Mouse (Mus musculus) layer of hippocampus, adult 8-10 months (tissue): ENCODE results near the gene Ccdc51. TPM values are rescaled to one million over a fixed set of nuclear protein-coding genes. Genes with fewer than 3 reads are reported as not detected.

Experiments
- DNase-seq, 2 experiments: peaks; one replicate each; pipeline ENCODE4 v3.0.0; 2022; ENCODE audit warnings: low spot score in 2 of 2
- total RNA-seq, 4 experiments: library from RNA; stranded (reverse); gene quantifications; 2 replicates each; pipeline ENCODE4 v1.2.4; 2022

Gene Ccdc51
- total RNA-seq, 4 experiments from 2014 or later: 7.8 to 9.2 (median 8.9) TPM

DNA sequence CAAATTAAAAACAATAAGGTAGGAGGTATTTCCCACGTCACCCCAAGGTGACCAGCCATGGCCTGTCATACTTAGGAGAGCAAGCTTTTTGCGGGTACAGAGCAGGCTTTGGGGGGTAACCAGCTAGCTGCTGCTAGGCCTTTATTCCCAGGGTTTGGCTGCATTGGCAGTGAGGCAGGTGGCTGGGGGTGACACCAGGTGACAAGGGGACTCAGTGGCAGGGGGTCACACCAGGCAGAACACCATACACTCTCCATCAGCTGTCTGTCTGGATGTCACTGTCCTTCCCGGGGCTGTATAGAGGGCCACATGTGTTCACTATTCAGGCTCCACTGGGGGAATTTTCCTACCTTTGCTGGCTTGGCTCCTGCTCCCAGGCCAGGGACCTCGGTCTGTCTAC is 25.4 kb upstream of the Ccdc51 start:
- DNase-seq: no peak

DNA sequence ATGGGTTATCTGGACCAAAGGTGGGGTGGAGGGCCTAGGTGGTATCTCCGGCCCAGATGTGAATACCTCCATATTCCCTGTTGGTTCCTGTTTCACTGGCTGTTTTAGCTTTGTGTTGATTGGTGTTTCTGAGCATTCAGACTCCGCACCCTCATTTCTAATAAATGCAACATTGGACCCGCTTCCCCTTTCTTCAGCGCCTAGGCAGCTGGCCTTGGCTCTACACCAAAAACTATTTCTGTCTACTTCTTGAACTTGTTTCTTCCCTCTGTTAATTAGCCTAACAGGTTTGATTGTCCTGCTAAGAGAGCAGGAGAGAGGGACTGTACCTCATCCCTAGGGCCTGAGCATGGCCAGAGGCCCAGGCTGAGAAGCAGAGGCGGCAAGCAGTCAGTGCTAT is 24.8 kb upstream of the Ccdc51 start:
- DNase-seq: no peak

DNA sequence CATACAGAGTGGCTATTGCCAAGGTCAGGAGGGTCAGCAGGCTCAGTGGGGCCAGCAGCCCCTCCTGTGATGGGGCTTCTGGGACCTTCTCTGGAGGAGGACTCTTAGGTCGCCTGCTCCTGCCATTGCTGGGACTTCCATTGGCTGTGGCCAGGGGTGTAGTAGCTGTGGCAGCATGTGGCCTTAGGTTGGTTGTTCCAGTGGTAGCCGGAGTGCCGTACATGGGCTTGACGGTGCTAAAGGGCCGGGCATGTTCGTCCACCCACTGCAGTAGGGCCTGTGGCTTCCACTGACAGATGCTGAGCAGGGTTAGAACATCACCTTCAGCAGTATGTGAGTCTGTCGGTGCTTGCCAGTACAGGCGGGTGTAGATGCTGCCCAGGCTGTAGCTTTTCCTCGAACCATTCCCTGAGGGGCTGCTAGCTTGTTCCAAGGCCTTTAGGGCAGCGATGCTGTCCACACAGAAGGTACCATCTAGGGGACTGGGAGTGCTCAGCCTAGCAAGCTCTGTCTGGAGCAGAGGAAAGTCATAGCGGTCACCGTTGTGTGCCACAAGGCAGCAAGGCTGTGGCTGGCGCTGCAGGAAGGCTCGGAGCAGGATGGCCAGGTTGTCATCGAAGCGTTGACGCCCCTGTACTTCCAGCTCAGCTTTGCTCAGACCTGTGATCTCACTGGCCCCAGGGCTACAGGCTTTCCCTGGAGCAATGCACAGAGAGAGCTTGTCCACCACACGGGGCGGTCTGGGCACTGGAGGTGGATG is 24.1 kb upstream of the Ccdc51 start:
- no peak for DNase-seq

DNA sequence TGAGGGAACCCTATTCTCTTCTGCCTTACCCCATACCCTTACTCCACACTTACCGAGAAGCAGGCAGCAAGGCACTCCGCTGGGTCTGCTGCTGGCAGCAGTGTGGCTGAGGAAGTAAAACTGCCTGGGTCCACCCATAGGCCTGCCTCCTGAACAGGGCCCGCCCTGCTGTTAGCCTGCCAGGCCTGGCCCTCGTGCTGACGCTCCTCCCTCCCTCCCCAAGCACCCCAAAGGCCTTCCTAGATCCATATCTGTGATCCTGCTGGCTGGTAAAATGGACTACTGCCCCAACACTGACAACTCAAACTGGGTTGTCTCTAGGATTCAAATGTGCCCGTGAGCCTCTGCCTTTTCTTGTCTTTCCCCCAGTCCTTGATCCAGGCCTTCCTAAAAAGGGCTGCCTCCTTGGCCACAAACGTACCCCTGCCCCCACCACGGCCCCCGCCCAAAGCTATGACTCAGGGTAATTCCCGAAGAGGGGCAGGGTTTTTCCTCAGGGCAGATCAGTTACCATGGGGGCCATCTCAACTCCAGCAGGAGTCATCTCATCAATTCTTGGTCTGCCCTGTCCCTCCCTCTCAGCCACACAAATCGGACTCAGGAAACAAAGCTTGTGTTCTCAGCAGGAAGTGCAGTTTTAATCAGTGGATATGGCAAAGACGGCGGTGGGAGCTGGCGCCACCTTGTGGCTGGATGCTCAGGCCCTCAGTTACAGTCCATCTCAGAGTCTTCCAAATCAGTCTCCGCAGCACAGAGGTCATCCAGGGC is 23.0 kb upstream of the Ccdc51 start, which contains the start of gene Trex1:
Gene Trex1 (minus strand): TSS at position 599 of the 768 bp plus-strand sequence.
- peak; percentile 88 to 94 for DNase-seq

DNA sequence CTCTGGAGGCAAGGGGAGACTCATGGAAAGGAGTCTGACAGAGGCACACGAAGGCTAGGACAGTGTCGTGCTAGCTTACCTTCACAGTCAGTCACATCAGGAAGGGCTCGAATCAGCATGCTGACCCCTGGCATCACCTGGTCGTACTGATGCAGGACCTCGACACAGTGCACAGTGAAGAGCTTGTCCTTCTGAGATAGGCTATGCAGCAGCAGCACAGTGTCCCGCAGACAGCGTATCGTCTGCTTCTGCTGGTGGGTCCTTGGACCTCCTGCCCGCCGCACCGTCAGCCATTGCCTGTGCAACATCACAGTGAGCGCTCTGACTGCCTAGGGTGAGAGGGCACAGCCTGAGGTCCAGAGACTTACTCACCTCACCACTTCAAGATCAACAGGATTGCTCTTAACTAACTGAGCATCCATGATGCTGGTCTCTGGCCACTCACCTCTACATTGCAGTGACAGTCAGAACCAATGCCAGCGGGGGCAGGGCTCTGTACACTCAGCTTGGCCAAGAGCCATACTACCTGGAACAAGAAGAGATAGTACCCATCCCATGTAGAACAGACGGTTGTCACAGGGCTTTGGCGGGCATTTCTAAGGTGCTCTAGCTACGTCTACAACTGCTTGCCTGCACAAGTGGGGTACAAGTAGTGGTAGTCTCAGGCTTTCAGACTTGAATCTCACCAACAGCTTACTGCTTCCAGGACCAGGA is 22.0 kb upstream of the Ccdc51 start:
- no peak for DNase-seq

DNA sequence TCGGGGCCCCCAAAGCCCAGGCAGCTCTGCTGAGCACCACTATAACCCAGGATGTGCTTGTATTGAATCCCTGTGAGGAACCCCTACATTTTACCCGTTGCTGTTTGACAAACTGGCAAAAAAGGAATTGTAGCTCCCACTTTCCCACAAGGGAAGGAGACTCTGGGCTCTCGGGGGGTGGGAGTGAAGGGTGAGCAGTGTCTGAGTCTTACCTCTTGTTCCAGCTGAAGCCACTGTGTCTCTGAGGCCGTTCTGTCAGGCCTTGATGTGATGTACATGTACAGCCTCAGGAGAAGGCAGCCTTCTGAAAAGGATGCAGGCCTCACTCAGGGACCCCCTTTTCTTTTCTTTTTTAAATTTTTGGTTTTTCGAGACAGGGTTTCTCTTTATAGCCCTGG is 21.4 kb upstream of the Ccdc51 start:
- DNase-seq: no peak

DNA sequence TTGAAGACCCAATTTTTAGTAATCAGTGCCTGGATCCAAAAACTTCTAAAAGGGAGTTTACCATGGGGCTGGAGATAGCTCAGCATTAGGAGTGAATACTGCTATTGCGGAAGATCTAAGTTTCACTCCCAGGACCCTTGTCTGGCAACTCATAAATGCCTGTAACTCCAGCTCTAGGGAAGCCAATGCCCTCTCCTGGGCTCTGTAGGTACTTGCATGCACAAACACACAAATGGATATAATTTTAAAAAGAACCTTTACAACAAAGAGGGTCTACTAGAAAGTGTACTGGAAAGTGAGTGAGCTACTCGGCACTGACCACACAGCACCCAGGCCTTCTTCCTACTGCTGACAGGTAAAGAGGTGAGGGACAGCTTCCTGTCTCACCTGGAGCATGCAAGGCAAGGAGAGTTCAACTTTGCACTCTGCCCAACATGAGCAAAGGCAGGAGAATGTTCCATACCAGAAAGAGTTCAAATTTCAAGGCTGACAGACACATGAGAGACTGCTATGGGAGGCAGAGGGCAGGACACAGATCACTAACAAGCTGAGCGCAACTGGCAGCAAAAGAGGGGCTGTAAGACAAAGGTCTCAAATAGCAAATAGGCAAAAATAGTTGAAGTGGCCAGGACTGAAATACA is 14.1 kb upstream of the Ccdc51 start:
- DNase-seq: no peak

DNA sequence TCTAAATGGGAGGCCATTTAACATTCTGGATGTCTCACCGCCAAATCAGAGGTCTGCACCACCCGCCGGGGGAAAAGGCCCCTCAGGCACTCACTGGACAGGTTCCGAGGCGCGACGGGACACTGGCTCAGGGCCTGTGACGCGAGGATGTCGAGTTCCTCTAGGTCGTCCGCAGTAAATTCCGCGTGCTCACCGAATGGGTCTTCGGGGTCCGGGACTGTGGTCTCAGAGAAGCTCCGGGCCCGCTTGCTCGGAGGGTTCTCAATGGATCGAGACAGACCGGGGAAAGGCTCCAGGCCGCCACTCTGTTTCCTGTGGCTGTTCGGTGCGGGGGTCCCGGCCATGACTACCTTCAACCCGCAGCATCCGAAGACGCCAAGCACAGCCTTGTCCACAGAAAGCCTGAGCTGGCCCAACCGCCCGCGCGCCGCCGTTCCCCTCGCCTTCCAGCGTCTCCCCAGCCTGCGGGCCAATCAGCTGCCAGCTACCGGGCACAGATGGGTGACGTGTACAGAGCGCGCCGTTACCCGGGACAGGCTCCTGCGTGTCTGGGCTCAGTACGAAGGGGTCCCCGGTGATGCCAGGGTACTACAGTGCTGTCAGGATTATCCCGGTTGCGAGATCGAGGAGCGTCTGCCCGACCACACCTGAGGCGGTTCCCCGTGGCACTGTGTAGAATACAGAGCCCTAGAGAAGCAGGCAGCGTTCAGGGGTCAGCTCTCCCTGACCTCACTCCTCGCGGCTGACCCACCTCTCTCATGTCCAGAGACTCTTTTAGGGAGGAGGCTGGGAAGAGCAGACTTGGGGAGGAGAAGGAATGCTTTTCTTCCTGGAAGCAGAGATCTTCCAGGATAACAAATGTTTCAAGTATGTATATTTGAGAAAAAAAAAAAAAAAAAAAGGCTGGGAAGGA is 8.4 kb upstream of the Ccdc51 start, which contains the start of gene Atrip:
Gene Atrip (minus strand): TSS at position 464 of the 913 bp plus-strand sequence.
- peak; percentile 91 to 93 for DNase-seq

DNA sequence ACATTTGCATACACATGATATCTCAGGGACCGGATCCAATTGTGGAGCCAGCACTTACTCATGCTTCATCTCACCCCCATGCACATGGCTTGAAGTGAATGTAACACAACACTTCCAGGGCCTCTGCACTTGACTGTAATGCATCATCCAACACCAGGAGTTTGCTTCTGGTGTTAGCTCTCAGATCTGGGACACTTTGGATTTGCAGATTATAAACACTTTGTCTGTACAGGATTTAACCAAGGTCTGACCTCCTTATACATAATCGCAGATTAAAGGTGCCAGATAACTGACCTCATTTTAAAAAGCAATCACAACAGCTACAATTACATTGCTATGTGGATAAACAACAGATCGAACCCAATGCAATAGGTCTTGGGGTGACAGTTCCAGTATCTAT is 1.8 kb upstream of the Ccdc51 start:
- no peak for DNase-seq

DNA sequence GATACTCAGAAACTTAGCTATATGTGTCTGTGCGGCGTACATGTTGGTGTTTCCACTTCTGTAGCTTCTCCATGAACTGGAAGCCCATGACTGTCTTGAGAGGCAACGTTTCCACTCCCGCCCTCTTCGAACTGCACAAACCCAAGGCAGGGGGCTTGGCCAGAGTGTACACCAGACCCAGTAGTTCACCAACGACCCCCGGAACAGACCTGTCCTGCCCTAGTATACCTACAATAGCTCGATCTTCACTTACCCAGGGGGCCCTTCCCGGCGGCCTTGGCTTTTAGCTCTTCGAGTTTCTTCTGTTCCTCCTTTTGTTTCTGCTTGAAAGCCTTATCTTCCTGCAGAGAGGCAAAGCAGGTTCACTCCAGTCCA is 557 bp upstream of the Ccdc51 start:
- DNase-seq: no peak

DNA sequence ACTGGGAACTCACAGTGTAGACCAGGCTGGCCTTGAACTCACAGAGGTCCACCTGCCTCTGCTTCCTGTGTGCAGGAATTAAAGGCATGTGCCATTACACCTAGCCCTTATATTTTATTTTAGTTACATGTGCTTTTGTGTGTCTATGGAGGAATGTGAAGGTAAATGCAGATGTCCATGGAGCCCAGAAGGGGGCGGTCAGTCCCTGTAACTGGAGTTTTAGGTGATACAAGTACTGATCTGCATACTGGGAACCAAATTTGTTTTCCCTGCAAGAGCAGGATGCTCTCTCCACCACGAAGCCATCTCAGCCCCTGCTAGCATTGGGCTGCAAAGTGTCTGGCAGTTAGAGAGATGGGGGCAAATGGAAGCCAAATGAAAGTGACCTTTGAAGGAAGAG is 2.6 kb downstream of the Ccdc51 start:
- no peak for DNase-seq

DNA sequence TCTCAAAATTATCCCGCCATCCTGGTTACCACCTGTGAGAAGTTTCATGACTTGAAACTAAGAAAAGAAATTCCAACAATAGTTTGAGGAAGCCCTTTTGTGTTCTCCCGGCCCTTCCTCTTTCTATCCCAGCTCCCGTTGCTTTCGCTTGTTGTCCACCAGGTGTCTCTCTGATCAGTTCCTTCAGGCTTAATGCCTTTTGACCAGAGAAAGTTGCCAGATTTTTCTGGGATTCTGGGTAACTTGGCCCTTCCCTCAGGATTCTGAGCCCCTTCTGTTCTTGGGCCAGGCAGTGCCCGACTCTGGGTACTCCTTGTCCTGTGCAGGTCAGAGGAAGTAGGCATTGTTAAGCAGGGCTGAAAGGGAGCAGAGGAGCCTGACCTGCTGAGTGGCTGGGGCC is 5.7 kb downstream of the Ccdc51 start:
- no peak for DNase-seq

DNA sequence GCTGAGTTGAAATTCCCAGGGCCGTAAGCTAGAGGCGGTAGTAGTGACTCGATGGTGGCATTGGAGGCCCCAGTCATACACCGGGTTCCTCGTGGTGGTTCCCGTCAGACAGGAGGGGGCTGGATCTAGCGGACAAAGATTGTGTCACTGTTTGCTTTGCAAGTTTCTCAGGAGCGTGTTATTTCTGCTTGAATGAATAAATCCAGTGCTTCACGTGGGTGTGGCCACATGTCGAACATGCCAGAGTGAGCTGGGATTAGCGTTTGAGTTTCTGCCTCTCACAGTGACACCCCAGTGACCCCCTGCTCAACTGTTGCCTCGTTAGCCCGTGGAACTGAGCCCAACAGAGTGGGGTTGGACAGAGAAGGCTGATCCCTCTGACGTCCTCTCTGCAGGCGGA is 8.2 kb downstream of the Ccdc51 start:
- DNase-seq: no peak

DNA sequence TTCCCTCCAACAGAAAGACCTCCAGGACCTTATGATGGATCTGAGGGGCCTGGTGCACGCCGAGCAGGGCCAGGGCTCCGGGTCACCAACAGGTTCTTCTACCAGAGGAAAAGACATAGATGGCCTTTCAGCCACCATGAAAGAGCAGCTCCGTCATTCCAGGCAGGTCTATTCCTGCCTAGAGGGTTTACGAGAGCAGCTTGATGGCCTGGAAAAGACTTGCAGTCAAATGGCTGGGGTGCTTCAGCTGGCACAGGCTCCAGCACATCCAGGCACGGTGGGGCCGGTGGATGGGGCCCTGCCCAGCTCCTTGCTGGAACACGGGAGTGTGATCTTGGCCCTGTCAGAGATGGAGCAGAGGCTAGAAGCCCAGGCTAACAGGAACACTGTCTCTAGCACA is 9.5 kb downstream of the Ccdc51 start:
- no peak for DNase-seq

DNA sequence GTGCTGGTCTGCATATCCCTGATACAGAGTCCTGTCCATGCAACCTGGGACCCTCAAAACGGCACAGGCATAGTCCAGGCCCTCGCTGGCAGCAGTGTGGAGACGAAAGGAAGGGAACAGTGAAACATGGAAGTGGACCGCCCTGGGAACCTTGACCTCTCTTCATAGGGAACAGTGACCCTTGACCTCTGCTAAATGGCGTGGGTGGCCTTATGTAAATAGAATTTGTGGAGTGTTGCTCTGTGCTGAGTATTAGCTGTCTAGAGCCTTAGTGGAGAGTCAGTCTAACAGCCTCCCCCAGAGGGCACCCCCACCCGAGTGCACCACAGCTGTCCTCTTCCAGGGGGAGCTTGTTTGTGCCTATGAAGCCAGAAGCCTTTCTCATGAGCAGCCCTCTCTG is 10.5 kb downstream of the Ccdc51 start:
- DNase-seq: no peak

DNA sequence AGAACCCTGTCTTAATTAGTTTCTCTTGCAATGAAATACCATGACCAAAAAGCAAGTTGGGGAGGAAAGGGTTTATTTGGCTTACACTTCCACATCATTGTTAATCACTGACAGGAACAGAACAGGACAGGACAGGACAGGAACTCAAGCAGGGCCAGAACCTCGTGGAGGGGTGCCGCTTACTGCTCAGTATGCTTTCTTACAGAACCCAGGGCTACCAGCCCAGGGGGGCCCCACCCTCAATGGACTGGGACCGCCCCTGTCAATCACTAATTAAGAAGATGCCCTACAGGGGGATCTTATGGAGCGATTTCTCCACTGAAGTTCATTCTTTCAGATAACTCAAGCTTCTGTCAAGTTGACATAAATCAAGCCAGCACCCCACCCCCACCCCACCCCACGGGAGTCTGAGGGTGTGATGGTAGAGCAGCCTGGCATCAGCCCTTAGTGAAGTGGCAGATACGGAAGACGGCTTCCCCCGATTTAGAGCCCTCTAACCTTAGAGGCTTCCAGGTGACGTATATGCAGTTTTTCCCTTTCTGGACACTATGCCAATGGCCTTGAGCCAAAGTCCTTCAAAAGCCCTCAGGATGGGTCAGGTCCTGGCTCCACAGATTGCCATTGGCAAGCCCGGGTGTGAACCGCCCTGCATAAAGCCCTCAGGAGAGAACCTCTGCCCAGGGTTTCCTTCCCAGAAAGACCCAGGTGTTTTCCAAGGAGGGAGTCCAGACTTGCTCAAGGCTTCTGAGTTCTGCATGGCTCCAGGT is 11.7 kb downstream of the Ccdc51 start:
- no peak for DNase-seq

DNA sequence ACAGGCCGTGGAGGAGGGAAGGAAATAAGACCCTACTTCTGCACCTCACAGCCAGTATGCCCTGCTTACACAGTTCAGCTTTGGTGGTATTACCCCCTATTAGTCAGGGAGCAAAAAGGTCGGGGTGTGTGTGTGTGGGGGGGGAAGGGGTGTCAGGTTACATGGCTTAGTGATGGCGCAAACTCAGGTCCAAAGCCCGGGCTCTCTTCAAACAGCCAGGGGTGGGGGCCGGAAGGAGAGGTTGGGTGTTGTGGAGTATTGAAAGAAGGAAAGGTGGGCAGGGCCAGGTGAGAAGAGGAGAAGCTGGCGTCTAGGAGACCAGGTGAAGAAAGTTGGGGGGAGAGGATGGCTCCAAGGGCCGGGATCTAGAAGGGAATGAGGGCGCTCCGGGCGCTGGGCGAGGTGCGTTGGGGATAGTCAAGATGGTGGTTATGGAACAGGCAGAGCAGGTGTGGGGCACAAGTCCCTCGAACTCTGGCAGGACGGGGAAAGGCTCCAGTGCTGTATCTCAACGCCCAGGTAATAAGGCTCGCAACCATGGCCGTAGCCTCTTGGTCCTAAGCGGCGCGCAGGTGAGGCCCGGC is 12.4 kb downstream of the Ccdc51 start:
- no peak for DNase-seq

DNA sequence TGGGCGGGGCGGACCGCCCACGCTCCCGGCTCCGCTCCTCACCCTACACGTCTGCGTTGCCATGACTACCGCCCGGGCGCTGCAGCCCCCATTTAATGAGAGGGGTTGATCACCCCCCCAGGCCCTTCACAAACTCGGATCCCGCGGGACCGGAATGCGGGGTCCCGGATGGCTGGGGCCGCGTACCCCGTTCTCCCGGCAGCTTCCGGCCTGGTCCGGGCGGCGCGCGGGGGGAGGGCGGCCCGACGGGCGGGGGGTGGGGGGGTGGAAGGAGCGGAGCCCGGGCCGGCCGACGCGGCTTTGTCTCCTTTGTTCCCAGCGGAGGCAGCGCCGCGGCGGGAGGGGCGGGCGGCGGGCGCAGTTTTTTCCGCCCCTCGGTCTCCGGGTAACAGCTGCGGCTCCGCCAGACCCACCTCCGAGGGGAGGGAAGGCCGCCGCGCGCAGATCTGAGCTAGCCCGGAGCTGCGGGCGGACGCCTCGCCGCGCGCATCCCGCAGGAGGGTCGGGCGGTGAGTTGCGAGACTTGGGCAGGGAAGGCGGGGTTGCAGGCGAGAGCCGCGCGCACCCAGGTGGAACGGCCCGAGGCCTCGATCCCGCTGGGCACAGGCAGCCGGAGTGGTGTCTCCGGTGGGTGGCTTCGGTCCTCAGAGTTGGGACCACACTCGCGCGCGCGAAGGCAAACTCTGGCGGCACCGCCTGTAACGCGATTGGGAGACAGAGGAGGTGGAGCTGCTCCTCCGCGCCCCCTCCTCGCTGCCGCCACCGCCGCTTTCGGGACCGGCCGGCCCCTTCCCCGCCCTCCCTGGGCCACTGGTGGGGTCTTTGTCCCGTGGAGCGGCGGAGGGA is 13.1 kb downstream of the Ccdc51 start, which contains the start of gene Plxnb1:
Gene Plxnb1 (plus strand): TSS at position 253 of the 846 bp plus-strand sequence.
- DNase-seq: peak in 1 of 2 experiments; percentile 60
